In the genomic region with DNA sequence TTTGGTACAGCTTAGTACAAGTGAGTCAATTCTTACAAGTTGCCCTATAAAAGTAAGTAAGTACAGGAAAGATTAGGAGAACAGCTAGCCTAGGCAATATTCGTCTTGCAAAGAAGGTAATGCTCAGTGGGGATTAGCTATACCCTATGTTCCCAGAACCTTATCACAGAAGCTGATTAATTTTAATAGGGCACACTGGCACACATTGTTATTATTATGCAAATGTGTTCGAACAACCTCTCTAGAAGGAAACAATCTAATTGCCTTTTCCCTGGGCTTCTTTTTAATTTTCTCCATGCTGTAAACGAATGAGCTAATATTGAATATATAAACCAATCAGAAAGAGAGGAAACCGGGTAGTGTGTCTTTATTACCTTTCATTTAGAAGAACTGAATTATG, we compare ENCODE assay signal across 24 mouse cellular contexts.
DNase-seq lines count a peak whose midpoint lies in the region; ATAC-seq and TF ChIP-seq lines count a peak whose summit lies in the region.
"Had no signal": no experiment of that assay in that cellular context is flagged by ENCODE, and none has a peak within 500 bp of the region (broad histone marks: within the 10 kb centered on the region; RNA-seq: fewer than 3 reads in every experiment).

No protein-coding gene starts in this region.

- H3K36me3 ChIP-seq in forebrain, embryonic 11.5 days (ENCODE audit: control insufficient read depth, insufficient read depth, low read length): no peaks in the 10 kb centered on the region
- H3K36me3 ChIP-seq in forebrain, postnatal 0 days (ENCODE audit: insufficient read depth): no peaks in the 10 kb centered on the region
- H3K36me3 ChIP-seq in neural tube, embryonic 13.5 days: no peaks in the 10 kb centered on the region
- no peaks in the 10 kb centered on the region for H3K36me3 ChIP-seq in hindbrain, postnatal 0 days (ENCODE audit: insufficient read depth, low read length)
- no peaks in the 10 kb centered on the region for H3K36me3 ChIP-seq in neural tube, embryonic 15.5 days
- H3K36me3 ChIP-seq: heart, embryonic 12.5 days; limb, embryonic 13.5 days; liver, embryonic 13.5 days had no signal

- H3K9me3 ChIP-seq in forebrain, embryonic 11.5 days (ENCODE audit: control insufficient read depth, low read length): no peaks in the 10 kb centered on the region
- H3K9me3 ChIP-seq in forebrain, postnatal 0 days (ENCODE audit: low read length): no peaks in the 10 kb centered on the region
- H3K9me3 ChIP-seq in neural tube, embryonic 13.5 days: no peaks in the 10 kb centered on the region
- no peaks in the 10 kb centered on the region for H3K9me3 ChIP-seq in hindbrain, postnatal 0 days (ENCODE audit: low read length)
- no peaks in the 10 kb centered on the region for H3K9me3 ChIP-seq in neural tube, embryonic 15.5 days (replicated peaks)
- H3K9me3 ChIP-seq: heart, embryonic 12.5 days; limb, embryonic 13.5 days; megakaryocyte, embryonic 14.5 days had no signal

- no peaks in the 10 kb centered on the region for H3K4me1 ChIP-seq in forebrain, embryonic 11.5 days (replicated peaks; ENCODE audit: control insufficient read depth, insufficient read depth, low read length)
- 0 out of 2 replicates have a peak, but pooled peaks cover 4% of the 10 kb centered on the region for H3K4me1 ChIP-seq in forebrain, postnatal 0 days (ENCODE audit: insufficient read depth)
- peaks cover 15% of the 10 kb centered on the region; the same call in 1 of the 2 replicates for H3K4me1 ChIP-seq in neural tube, embryonic 13.5 days (replicated peaks)
- H3K4me1 ChIP-seq in hindbrain, postnatal 0 days (ENCODE audit: insufficient read depth, low read length): no peaks in the 10 kb centered on the region
- peaks cover 14% of the 10 kb centered on the region for H3K4me1 ChIP-seq in neural tube, embryonic 15.5 days
- H3K4me1 ChIP-seq: heart, embryonic 12.5 days; limb, embryonic 13.5 days; liver, embryonic 13.5 days; megakaryocyte, embryonic 14.5 days had no signal

- 40% methylated on average over 4 of the region's 4 CpGs for WGBS in forebrain, embryonic 11.5 days
- WGBS in forebrain, postnatal 0 days: 12% methylated on average over 4 of the region's 4 CpGs
- 44% methylated on average over 4 of the region's 4 CpGs for WGBS in neural tube, embryonic 13.5 days
- WGBS in hindbrain, postnatal 0 days: 33% methylated on average over 4 of the region's 4 CpGs
- 32% methylated on average over 4 of the region's 4 CpGs for WGBS in neural tube, embryonic 15.5 days

- no peaks in the 10 kb centered on the region for H3K27me3 ChIP-seq in forebrain, embryonic 11.5 days (ENCODE audit: control insufficient read depth, insufficient read depth, low read length)
- H3K27me3 ChIP-seq in forebrain, postnatal 0 days (ENCODE audit: insufficient read depth, low read length): no peaks in the 10 kb centered on the region
- no peaks in the 10 kb centered on the region for H3K27me3 ChIP-seq in neural tube, embryonic 13.5 days
- H3K27me3 ChIP-seq in hindbrain, postnatal 0 days (ENCODE audit: insufficient read depth, low read length): no peaks in the 10 kb centered on the region
- no peaks in the 10 kb centered on the region for H3K27me3 ChIP-seq in neural tube, embryonic 15.5 days (replicated peaks)
- H3K27me3 ChIP-seq: limb, embryonic 13.5 days; liver, embryonic 13.5 days; megakaryocyte, embryonic 14.5 days had no signal

- no peak for TF ChIP-seq CTCF in forebrain, postnatal 0 days (IDR thresholded peaks at IDR 0.05; ENCODE audit: low read depth)
- no peak for TF ChIP-seq CTCF in hindbrain, postnatal 0 days (IDR thresholded peaks at IDR 0.05; ENCODE audit: low read depth)

- no peak for DNase-seq in forebrain, embryonic 11.5 days (ENCODE audit: low spot score)
- DNase-seq in forebrain, postnatal 0 days: no peak
- no peak for DNase-seq in neural tube, embryonic 10.5 days (ENCODE audit: extremely low spot score, low spot score)
- peak; percentile 18 for DNase-seq in hindbrain, postnatal 0 days (ENCODE audit: low spot score)
- no peak for DNase-seq in right cerebral cortex, postnatal 25 days
- DNase-seq in lung, postnatal 14 days: no peak
- DNase-seq: adrenal gland, postnatal 14 days; cerebellum, adult 9-10 months; gastrocnemius, postnatal 10 days; heart, adult 18-20 months; heart, postnatal 10 days; kidney, adult 18-20 months; kidney, postnatal 4 days; liver, embryonic 13.5 days; lung, embryonic 14.5 days; lung, postnatal 36 days; right cerebral cortex, postnatal 4 days; thymus, postnatal 14 days had no signal

- H3K27ac ChIP-seq in forebrain, embryonic 11.5 days (ENCODE audit: low read depth, low read length): no peak overlapping the region
- no peak overlapping the region for H3K27ac ChIP-seq in forebrain, postnatal 0 days (ENCODE audit: low read depth, low read length)
- no peak overlapping the region for H3K27ac ChIP-seq in neural tube, embryonic 13.5 days (replicated peaks)
- H3K27ac ChIP-seq in hindbrain, postnatal 0 days: no peak overlapping the region
- 0 out of 2 replicates have a peak overlapping the region, but pooled peaks have one; percentile 15 for H3K27ac ChIP-seq in neural tube, embryonic 15.5 days (replicated peaks)
- H3K27ac ChIP-seq: limb, embryonic 13.5 days; liver, embryonic 13.5 days had no signal

- no peak overlapping the region for H3K9ac ChIP-seq in forebrain, embryonic 11.5 days (ENCODE audit: low read length)
- H3K9ac ChIP-seq in forebrain, postnatal 0 days: no peak overlapping the region
- no peak overlapping the region for H3K9ac ChIP-seq in neural tube, embryonic 13.5 days
- H3K9ac ChIP-seq in hindbrain, postnatal 0 days (replicated peaks; ENCODE audit: low read length): no peak overlapping the region
- no peak overlapping the region for H3K9ac ChIP-seq in neural tube, embryonic 15.5 days (replicated peaks)
- H3K9ac ChIP-seq: heart, embryonic 12.5 days; limb, embryonic 13.5 days; liver, embryonic 13.5 days; lung, embryonic 14.5 days had no signal

- no peak overlapping the region for H3K4me2 ChIP-seq in forebrain, embryonic 11.5 days (ENCODE audit: low read depth, low read length, severe bottlenecking)
- no peak overlapping the region for H3K4me2 ChIP-seq in forebrain, postnatal 0 days (ENCODE audit: low read depth)
- no peak overlapping the region for H3K4me2 ChIP-seq in neural tube, embryonic 13.5 days
- H3K4me2 ChIP-seq in hindbrain, postnatal 0 days (ENCODE audit: low read depth, low read length): no peak overlapping the region
- no peak overlapping the region for H3K4me2 ChIP-seq in neural tube, embryonic 15.5 days
- H3K4me2 ChIP-seq: heart, embryonic 12.5 days; limb, embryonic 13.5 days; liver, embryonic 13.5 days; lung, embryonic 14.5 days had no signal

- H3K4me3 ChIP-seq in forebrain, embryonic 11.5 days (ENCODE audit: low read depth, low read length): no peak overlapping the region
- no peak overlapping the region for H3K4me3 ChIP-seq in forebrain, postnatal 0 days (ENCODE audit: low read depth, low read length)
- no peak overlapping the region for H3K4me3 ChIP-seq in neural tube, embryonic 13.5 days
- H3K4me3 ChIP-seq in hindbrain, postnatal 0 days (ENCODE audit: low read length): no peak overlapping the region
- H3K4me3 ChIP-seq in neural tube, embryonic 15.5 days (replicated peaks): no peak overlapping the region
- H3K4me3 ChIP-seq: heart, embryonic 12.5 days; limb, embryonic 13.5 days; liver, embryonic 13.5 days; megakaryocyte, embryonic 14.5 days had no signal

- peak; percentile 58 for ATAC-seq in forebrain, embryonic 11.5 days (replicated peaks; ENCODE audit: low FRiP score)
- ATAC-seq in forebrain, postnatal 0 days: no peak
- peak; percentile 76 for ATAC-seq in neural tube, embryonic 13.5 days (ENCODE audit: low read depth)
- no peak for ATAC-seq in hindbrain, postnatal 0 days
- peak; percentile 76 for ATAC-seq in neural tube, embryonic 15.5 days (ENCODE audit: low FRiP score)
- ATAC-seq: inflammation-experienced regulatory T-cells, adult 6 months had no signal

Comparison
In these comparisons a context has a peak if more than half of its experiments do, and no peak if none do; other contexts are left out.
1. ATAC-seq: peak in forebrain, embryonic 11.5 days (single experiment), neural tube, embryonic 13.5 days (single experiment) and neural tube, embryonic 15.5 days (single experiment); none in forebrain, postnatal 0 days (single experiment) and hindbrain, postnatal 0 days (single experiment).